Mouse (Mus musculus) ES-CJ7 (cell line): ENCODE results near the gene Cadm4.

ENCODE experiments used
- DNase-seq: peaks from one replicate; pipeline ENCODE4 v3.0.0; 2011; ENCODE audit warnings: low read depth, low spot score

The Cadm4 gene

DNA sequence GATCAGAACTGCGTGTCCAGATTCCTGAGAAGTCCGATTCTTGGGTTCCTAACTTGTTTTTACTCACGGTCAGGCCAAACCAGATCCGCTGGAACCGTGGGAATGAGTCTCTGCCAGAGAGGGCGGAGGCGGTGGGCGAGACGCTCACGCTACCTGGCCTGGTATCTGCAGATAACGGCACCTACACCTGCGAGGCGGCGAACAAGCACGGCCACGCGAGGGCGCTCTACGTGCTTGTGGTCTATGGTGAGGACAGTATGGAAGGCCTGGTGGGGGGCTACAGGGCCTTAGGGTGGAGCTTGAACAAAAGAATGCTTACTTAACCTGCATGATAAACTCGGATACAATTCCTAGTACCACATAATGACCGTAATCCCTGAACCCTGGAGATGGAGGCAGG, 19.7 kb downstream of the Cadm4 start:
- DNase-seq, result peak; percentile 82

GRCm38 (mm10) chr7:24504004-24504403, 22.2 kb downstream of the Cadm4 start:
- DNase-seq, result no peak

- DNase-seq, result peak; percentile 91
These were observed 23.0 kb downstream of the Cadm4 start for GRCm38 (mm10) chr7:24504868-24505267.

GRCm38 (mm10) chr7:24505447-24506064, 23.7 kb downstream of the Cadm4 start:
- DNase-seq, result peak; percentile 79

DNA sequence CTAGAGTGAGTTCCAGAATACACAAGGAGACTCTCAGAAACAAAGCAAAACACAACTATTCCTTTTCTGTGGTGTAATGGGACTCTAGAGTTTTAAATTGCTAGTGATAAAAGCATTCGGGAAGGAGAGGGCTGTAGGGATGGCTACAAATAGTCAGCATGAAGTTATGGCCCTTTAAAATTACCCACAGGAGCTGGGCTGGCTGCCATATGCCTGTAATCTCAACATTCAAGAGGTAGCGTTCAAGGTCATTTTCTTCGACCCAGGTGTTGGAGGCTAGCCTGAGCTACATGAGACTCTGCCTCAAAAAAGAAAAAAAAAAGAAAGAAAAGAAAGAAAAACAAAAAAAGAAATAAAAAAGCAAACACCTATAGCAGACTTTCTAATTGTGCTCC, 24.2 kb downstream of the Cadm4 start:
- no peak for DNase-seq

DNA sequence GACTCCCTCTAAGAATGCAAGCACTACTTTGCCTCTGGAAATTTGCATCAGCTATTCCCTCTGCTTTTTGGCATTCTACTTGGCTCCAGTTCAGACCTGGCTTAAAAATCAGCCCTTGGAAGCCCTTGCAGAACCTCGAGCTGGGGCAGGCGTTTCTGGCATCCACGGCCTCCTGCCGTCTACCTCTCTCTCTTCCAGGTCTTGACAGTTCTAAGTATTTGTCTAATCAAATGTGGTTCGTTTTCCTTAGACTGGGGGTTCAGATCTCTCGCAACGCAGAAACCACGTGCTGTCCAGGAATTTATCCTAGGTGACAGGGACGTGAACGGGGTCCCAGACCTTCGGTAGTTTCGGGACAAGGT, 24.6 kb downstream of the Cadm4 start:
- no peak for DNase-seq

DNA sequence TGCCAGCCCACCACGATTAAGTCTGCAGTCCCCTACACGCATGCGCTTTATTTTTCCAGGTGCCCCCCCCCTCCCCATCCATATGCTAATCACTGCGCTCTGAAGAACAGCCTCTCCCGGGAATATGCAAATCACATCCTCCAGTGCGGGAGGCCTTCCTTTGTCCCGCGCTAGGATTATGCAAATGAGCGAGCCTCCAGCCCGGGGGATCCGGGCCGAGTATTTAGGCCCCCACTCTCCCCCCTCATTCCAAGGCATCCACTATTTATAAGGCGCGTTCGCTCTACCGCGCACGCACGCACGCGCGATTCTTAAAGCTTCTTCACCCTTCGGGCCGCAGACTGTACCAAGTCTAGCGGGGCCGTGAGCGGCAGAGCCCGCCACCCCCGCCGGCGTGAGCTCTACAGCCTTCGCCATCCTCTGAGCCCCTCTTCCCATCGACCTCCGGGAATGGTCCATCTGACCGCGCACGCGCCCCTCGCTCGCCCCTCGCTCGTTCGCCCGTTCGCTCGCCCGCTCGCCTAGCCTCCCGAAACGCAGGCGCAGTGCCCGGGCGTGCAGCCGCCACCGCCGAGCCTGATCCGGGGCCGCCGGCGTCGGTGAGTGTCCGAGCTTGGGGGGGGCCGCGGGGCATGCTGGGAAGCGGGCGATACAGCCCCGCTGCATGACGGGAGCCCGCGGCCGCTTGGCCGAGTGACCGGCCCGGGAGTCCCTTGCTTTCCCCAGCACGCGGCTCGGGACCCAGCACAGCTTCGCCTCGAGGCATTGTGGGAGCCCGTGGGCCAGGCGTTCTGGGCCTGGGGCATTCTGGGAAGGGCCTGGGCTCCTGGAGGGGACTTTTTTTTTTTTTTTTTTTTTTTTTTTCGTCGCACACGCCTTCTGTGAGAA, 25.3 kb downstream of the Cadm4 start, which contains the start of gene Zfp428:
TSS of gene Zfp428 (plus strand) at position 169 of the 888 bp plus-strand sequence.
- peak; percentile 97 for DNase-seq

DNA sequence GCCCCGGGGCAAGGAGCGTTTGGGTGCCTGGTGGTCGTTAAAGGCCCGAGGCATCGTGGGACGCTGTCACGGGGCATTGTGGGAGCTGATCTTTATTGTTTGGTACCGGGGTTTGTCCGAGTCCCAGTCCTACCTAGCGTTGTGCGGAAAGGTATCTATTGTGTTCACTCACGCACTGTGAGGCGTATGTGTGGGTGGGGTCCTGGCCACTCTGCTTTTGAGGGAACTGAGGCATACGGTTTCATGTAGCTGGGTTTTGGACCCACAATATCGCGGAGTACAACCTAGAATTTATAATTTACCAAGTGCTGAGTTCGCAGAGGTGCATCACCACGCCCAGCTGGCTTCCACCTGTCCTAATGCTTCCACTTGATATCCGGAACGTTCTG, 25.9 kb downstream of the Cadm4 start:
- no peak for DNase-seq

- DNase-seq, result no peak
These were observed 30.5 kb downstream of the Cadm4 start, which contains the start of gene AC161166.1 for GRCm38 (mm10) chr7:24512355-24512754. AC161166.1 (minus strand) TSS chr7:24512455.

- peak; percentile 92 for DNase-seq
These were observed 34.5 kb downstream of the Cadm4 start for GRCm38 (mm10) chr7:24516319-24516718.

DNA sequence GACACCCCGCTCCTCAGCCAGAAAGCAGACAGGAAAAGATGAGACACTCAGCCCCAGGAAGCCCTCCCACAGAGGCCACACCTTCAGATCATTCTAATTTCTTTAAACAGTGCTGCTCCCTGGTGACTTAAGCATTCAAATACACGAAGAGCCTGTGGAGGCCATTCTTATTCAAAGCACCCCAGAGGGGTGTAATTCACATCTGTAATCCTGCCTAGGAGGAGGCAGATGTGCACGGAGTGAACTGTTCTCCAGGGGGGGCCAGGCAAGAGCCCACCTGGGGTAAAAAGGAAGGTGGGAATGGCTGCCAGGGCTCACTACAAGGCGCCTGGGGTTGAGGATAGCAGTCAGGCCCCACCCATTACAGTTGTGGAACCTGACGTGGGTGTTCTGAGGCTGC, 35.3 kb downstream of the Cadm4 start:
- peak; percentile 97 for DNase-seq

GRCm38 (mm10) chr7:24517654-24518053, 35.8 kb downstream of the Cadm4 start:
- DNase-seq, result no peak

DNA sequence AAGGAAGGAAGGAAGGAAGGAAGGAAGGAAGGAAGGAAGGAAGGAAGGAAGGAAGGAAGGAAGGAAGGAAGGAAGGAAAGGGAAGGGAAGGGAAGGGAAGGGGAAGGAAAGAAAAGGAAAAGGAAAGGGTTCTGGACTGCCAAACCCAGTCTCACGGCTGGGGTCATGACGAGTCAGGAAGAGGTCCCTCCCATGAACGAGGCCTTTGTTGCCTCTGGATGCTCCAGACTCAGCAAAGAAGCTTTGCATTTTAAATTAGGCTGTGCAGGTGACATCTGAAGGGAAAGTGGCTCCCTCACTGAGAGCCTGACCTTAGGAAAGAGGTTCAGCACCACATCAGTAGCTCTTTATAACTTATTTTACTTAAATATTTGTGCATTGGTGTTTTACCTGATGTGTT, 37.3 kb downstream of the Cadm4 start:
- peak; percentile 77 for DNase-seq

DNA sequence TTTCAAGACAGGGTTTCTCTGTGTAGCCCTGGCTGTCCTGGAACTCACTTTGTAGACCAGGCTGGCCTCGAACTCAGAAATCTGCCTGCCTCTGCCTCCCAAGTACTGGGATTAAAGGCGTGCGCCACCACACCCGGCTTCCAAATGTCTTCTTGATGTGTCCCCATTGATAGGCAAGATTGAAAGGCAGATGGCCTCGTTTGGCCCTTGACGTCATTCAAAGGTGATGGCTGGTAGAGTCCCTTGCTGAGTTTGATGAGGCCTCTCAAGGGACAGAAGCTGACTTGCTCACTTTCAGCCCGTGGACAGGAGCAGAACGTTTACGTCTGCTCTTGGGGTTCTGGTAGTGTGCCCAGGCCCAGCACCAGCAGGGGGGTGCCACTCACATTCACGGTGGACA, 38.2 kb downstream of the Cadm4 start:
- peak; percentile 65 for DNase-seq

DNA sequence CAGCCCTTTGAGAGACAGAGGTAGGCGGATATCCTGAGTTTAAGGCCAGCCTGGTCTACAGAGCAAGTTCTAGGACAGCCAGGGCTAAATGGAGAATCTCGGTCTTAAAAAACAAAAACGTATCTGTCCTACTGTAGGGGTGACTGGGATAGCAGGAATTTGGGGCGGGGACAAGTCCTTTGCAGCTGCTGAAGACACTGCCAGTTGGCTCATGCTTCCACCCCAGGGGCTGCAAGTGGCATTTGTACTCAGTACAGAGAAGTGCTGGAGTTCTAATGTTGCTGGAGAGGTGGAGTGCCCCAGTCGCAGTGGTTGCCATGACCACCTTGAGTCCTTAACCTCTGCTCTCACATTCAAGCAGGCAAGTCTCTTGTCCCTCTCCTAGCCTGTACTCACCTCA, 41.0 kb downstream of the Cadm4 start:
- DNase-seq, result no peak

DNA sequence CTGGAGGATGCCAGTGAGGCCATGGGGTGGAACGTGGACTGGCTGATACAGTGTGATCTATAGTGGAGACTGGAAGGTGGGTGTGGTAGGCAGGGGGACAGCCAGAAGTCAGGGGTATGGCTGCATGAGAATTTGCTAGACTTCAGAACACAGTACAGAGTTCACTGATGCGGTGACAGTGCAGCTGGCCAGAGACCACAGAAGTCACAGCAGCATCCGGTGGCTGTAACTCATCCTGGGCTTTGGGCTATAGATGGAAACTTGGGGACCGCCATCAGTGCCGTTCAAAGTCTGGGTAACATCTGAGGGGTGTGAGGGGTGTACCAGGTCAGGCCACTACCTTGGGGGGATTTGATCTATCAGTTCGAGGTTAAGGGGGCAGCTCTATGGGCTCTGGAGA, 41.9 kb downstream of the Cadm4 start:
- no peak for DNase-seq

- peak; percentile 76 for DNase-seq
These were observed 43.2 kb downstream of the Cadm4 start for GRCm38 (mm10) chr7:24524978-24525377.

- no peak for DNase-seq
These were observed 44.0 kb downstream of the Cadm4 start for GRCm38 (mm10) chr7:24525686-24526420.

GRCm38 (mm10) chr7:24528861-24529260, 47.0 kb downstream of the Cadm4 start:
- DNase-seq, result no peak

DNA sequence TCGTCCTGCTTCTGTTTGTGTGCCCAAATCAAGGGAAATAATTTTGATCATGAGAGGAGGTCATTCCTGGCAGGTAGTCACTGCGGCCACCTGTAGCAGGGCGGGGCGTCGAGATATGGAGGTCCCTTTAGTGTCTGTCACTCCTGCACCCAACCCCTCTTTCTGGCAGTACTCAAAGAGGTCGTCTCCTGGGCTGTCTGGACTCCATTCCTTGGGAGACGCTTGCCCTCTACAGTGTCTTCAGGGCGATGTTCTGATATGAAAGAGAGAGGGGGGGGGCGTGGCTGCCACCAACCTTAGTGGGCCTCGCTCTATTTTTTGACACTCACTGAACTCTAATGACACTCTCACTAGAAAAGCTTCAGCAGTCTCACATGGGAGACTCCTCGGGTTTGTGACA, 47.8 kb downstream of the Cadm4 start:
- no peak for DNase-seq

DNA sequence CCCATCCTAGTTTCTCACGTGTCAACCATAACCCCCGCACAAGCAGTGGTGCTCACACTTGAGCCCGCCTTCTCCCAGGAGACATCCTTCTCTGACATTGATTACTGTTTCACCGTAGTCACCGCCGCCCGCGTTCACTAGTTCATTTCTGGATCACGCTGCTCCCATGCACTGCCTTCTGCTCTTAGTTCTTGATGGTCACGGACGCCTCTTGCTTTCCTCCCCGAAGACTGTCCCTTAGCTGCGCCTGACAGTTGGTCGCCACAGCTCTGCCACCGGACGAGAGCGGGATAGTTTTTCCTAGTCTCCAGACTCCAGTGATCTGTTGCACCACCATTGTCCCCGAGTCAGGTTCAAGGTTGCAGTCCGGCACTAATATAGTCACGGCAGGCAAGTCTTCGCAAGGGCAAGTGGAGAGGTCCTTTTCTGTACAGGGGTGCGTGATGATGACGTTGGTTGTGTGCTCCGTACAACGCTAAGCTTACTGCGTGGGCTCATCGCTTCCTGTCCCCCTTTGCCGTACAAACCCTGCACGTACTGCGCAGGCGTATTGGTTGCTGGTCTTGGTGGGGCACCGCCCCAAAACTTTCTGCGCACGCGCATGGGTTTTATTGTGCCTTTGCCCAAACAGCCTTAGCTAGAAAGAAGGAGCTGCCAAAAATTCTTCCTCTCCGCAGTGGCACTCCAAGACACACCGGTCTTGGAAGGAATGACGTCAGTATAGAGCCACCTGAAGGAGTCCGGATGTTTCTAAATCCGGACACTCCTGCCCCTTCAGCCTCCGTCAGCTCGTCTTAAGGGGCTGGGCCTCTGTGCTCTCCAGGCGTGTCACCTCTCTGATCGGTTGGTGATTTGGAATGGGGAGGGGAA, 48.5 kb downstream of the Cadm4 start, which contains the start of gene Irgq:
TSS of gene Irgq (plus strand) at position 628 of the 870 bp plus-strand sequence.
- peak; percentile 100 for DNase-seq
